Mouse (Mus musculus): ENCODE data around the gene Mapkap1.

Gene Mapkap1

DNA sequence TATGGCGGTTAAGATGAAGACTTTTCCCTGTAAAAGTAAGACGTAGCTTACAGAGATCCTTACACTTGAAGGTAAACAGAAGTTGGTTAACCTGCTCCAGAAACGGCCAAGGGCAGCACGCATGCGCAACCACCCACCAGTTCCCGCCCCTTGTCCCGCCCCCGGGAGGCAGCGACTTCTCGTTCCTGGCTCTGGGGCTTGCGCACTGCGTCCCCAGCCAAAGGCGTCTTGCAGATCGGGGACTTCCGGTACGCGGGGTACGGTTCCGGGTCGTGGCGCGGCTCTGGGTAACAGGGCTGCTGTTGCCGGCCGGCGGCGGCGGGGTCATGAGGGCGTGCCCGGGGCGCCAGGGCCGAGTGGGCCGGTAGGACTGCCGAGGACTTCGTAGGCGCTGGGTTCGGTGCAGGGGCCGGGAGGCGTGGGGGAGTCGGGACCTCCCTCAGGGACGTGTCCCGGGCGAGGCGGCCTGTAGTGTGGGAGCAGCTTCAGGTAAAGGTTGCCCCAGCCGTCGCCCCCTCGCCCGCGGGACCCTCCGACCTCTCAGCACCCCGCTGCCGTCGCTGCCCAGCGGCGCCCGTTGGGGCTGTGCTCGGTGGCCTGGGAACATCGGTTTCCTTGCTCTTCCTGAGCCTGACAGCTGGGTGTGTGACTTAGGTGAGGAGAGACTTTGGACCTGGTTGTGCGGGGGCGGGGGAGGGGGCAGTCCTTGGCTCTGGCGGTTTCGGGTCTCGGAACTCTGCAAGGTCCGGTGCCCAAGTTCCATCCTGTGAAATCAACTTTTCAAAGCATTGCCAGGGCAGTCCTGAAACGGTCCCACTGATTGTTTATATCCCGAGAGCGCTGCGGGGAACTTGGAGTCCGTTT, at the start of gene Mapkap1:
TSS of gene Mapkap1 (plus strand) at position 171 of the 864 bp plus-strand sequence.
- DNase-seq (ENCODE audit: low spot score): peak; percentile 98

DNA sequence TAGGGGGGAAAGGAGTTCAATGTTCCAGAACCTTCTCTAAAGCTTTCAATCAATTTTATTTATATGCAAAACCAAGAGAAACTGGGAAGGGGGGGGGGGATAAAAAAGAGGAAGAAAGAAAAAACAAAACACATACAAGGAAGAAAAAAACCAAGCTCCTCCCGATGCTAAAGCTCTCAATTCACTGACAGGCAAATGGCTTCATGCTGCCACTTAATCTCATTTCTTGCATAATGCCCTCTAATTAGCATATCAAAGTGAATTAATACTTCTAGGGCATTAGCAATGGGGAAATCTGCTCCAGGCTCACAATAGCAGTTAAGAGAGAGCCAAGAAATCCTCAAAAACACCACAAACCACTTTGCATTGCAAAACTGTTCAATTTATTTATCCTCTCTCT, 42.9 kb upstream of the Mapkap1 start:
- no peak for DNase-seq (ENCODE audit: low spot score)

- no peak for DNase-seq (ENCODE audit: low spot score)
These were observed 39.5 kb upstream of the Mapkap1 start for GRCm38 (mm10) chr2:34367024-34367423.

DNA sequence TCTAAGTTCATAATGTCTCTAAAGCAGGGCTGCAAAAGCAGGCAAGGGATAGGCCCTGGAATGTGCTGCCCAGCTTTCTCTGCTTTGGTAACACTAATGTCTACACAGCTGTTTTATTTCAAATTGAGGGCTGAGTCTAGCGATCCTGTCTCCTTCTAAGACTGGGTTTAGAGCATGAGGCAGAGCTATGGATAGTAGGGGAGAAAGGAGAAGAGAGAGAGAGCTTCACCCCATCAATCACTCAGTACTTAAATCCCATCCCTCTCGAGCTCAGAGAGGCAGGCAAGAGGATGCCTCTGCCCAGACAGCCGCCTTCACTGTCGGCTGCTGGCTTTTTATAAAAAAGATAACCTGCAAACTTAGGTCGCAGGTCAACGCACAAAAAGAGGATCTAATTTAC, 38.2 kb upstream of the Mapkap1 start:
- DNase-seq (ENCODE audit: low spot score): peak; percentile 57

DNA sequence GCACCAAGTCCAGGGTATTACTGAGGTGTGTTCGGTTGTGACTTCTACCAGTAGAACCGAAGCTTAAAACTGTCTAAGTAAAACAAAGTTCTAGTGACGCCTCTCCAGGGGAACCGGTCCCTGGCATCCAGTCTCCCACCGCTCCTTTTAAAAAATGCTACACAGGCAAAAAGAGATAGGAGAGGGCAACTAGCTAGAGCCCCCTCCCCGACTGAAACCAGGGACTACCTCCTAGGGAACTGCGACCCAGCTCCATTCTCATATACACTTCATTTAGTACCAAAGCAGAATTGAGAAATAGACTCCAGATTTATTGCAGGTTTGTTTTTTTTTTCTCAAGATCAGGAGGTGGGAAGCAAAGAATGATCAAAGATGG, 36.2 kb upstream of the Mapkap1 start:
- no peak for DNase-seq (ENCODE audit: low spot score)

DNA sequence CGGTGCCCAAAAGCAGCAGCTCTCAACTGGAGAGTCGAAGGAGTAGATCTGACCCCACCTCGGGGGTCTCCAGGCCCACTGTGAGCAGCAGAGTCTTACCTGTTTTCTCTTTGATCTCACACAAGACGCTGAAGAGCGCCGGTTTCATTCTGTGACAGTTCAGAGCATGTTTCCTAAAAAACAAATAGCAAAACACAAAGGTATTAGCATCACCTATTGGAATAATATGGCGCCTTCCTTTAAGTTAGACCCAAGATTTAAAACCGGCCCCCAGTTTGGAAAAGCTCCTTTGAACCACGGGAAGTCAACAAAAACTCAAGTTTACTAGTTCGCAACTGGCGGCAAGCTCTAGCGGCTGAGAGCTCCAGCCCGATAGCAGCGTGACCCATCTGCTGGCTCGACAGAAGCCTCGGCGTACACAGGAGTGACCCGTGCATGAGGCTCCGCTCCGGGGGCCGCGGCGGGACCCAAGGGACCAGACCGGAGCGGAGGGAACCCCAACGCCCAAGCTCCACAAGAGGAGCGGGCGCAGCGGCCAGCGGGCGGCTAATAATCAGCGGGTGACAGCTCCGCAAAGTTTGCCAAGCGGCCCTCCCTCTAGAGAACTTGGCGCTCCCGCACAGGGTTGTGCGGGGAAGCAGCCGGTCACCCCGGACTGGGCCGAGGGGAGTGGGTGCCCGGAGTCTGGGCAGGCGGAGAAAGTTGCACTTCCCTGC, 35.7 kb upstream of the Mapkap1 start:
- peak; percentile 53 for DNase-seq (ENCODE audit: low spot score)

DNA sequence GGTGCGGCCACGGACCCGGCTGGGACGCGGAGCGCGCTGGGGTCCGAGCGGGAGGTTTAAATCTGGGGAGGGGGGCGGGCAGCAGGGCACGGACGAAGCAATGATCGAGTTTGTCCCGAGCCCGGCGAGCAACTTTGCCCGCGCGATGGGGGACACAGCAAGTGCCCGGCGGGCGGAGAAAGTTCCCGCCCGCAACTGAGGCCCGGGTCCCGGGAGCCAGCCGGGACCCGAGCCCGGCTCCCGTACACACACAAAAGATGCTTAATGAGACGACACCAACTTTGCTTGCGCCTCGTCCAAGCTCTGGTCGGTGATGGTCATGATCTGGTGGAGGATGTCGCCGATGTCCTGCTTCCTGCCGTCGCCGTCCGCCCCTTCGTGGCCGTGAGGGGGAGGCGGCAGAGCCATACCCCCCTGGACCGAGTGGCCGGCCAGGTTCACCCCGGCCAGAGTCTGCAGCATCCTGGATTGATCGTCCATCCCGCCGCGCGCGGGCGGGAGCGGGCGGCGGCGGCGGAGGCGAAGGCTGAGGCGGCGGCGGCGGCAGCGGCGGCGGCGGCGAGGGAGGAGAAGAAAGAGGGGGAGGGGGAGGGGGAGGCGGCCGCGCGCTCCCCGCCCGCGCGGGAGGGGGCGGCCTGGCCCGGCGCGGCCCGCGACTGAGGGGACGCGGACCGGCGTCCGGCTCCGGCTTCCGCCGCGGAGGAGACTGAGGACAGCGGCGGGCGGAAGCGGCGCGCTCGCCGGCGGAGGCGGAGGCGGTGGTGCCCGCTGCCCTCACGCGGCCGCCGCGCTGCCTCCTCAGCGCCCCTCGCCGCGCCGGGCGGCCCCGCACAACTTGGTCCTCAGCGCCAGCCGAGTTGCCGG, 34.9 kb upstream of the Mapkap1 start:
- DNase-seq (ENCODE audit: low spot score): peak; percentile 60

DNA sequence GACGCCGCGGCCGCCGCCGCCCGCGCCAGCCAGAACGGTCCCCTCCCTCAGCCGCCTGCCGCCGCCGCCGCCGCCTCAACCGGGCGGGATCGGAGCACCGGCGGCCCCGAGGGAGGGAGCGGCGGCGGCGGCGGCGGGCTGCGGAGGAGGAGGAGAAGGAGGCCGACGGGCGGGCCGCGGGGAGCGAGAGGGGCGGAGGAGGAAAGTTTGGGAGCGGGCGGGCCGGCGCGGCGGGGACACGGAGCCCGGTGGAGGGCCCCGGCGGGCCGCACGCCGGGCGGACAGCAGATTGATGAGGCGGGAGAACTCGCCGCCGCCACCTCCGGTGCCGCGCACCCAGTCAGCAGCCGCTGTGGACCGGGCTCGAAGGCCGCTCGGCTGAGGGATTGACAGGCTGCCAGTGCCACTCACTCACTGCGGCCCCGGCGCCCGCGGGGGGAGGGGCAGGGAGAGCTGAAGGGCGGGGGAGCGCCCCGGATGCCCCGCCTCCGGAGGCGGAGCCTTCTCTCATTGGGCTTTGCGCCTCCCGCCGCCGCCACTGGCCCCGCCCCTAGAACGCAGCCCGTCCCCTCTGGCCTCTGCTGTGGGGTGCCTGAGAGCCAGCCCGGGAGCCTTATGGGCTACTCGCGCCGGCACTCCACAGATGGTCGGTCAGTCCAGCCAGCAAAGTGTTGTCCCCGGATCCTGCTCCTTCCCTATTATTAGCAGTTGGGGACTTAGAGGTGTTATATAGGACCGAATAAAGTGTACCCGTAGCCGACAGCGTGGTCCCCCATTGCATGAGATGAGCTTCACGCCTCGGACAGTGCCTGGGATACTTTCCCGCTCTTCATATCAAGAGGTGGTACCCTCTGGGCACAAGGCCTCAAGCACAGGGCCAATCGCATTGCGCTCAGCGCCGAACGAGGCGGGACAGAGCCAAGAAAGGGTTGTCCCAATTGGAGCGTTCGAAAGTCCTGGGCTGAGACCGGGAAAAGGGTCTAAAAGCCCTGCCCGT, 34.0 kb upstream of the Mapkap1 start, which contains the start of gene Pbx3:
TSS of gene Pbx3 (minus strand) at position 838 of the 997 bp plus-strand sequence.
- DNase-seq (ENCODE audit: low spot score): peak; percentile 98

DNA sequence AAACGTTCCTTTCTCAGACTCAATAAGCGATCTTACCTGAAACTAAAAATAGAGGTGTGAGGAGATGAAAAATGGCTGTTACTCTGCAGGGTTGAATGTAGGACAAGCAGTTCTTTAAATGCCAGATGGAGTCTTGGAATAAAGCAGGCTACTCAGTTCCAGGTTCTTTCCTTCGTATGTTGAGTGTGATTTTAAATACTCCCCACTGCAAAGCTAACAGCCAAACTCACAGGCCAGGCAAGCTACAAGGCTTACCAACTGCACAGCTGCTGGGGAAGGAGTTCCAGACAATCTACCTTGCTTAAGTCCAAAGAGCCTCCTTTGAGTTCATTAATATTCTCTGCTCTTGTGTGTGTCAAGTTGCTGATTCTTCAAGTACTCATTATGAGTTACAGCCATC, 32.7 kb upstream of the Mapkap1 start:
- no peak for DNase-seq (ENCODE audit: low spot score)

GRCm38 (mm10) chr2:34374349-34374748, 32.2 kb upstream of the Mapkap1 start:
- no peak for DNase-seq (ENCODE audit: low spot score)

GRCm38 (mm10) chr2:34378930-34379329, 27.6 kb upstream of the Mapkap1 start:
- no peak for DNase-seq (ENCODE audit: low spot score)

DNA sequence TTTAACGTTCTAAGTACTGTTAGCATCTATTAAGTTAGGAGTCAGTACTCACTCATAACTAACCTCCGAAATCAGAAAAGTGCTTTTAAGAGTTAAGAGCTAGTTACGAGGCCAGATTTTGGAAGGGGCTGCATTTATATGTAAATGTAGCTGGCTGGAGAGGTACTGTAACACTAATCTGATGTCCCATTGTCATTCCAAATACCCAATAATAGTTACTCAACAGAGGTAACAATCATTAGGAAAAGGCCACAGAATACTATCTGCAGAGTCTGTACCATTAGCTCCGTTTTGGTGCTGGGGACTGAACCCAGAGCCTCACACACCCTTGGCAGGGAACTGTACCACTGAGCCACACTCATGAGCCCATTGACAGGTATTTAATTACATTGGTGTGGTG, 7.0 kb upstream of the Mapkap1 start:
- no peak for DNase-seq (ENCODE audit: low spot score)

GRCm38 (mm10) chr2:34407596-34407995, 1.0 kb downstream of the Mapkap1 start:
- DNase-seq (ENCODE audit: low spot score): no peak

DNA sequence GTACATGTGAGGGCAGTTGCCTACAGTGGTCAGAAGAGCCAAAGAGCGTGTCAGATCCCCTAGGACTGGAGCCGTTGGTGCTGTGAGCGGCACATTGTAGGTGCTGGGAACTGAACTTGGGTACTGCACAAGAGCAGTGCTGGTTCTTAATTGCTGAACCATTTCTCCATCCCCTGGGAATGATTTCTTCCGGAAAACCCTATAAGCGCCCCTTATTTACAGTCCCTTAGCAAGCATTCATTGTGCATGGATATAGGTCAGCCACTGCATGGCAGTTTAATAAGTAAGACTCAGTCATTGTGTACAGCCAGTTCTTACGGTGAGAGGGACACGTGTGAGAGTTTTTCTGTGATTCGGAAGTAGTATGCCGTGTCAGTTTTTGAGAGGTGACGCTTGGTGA, 1.8 kb downstream of the Mapkap1 start:
- no peak for DNase-seq (ENCODE audit: low spot score)

GRCm38 (mm10) chr2:34409741-34410340, 3.3 kb downstream of the Mapkap1 start:
- no peak for DNase-seq (ENCODE audit: low spot score)

- no peak for DNase-seq (ENCODE audit: low spot score)
These were observed 13.7 kb downstream of the Mapkap1 start for GRCm38 (mm10) chr2:34420256-34420655.

DNA sequence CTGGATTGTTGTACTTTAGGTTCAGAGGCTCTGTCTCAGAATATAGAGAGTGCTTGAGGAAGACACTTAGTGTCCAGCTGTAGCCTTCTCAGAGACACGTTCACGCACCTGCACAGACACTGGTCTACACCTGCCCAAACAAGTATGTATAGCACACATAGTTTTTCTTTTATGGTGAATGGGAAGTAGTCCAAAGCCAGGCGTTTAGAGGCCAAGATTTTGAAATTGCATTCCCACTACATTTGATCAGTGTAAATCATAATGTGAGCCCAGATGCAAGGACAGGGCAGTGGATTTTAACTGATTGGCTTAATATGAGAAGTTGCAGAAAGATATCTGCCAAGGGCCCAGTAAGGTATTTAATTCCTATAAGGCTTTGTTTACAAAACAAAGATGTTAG, 17.6 kb downstream of the Mapkap1 start:
- no peak for DNase-seq (ENCODE audit: low spot score)

DNA sequence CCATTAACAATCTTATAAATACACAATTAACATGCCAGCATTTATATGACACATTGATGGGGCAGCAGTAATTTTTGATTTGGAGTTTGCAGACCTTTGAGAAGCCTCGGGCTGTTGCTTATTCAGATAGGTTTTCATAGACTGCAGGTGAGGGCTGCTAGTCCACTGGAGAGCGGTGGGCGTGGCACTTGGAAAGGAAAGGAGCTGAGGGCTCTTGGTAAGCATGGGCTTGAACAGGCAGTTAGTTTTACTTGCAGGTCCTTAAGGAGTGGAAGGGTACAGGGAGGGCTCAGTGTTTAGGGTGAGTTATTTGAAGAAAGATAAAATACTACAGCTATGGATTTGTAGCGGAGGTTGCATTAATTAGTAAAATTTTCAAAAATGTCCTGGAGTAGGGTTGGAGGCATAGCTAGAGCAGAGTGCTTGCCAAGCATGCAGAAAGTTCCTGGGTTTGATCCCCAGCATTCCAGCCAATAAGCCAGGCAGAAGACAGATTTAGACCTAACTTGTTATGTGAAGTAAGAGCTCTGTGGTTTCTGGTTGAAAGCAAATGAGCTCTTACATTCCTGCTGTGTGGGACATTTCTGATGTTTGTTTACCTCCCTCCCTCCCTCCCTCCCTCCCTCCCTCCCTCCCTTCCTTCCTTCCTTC, 19.1 kb downstream of the Mapkap1 start:
- DNase-seq (ENCODE audit: low spot score): no peak

DNA sequence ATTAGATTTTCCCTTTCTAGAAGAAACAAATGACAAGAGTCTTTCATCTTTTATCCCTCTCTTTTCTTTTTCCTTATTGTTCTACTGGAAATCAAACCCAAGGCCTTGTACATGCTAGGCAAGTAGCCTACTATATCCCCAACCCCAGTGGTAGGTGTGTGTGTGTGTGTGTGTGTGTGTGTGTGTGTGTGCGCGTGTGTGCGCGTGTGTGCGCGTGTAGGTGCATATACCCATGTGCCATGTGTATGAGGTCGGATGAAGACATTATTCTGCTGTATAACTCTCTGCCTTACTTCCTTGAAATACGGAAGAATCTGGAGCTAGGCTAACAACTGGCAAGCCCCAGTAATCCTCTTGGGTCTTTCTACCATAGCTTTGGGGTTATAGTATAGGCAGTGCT, 24.1 kb downstream of the Mapkap1 start:
- no peak for DNase-seq (ENCODE audit: low spot score)

- DNase-seq (ENCODE audit: low spot score): no peak
These were observed 25.3 kb downstream of the Mapkap1 start for GRCm38 (mm10) chr2:34431701-34432372.

All from embryo, embryonic 10 days (tissue).